Mouse (Mus musculus) limb, embryonic 14.5 days (tissue): ENCODE results near the gene Mrvi1. TPM values are rescaled to one million over a fixed set of nuclear protein-coding genes. Genes with fewer than 3 reads are reported as not detected.

ENCODE experiments used
- ATAC-seq: fragments of 200-750 bp; cut with Nextera tagmentation; 2 replicates; pipeline ENCODE4 v1.8.0; 2017; ENCODE audit warnings: low read depth, moderate number of reproducible peaks, moderate TSS enrichment; ENCODE audit not compliant: low FRiP score
- DNase-seq: peaks from one replicate; pipeline ENCODE4 v3.0.0-alpha.2; 2015; ENCODE audit warnings: low spot score
- H3K27ac ChIP-seq: fragments of 300-500 bp; sonication (generic); replicated peaks from 2 replicates; pipeline ENCODE4 v1.5.1; 2014; ENCODE audit warnings: low read depth, mild to moderate bottlenecking, low read length, moderate library complexity, mixed read lengths
- H3K27me3 ChIP-seq: fragments of 300-500 bp; sonication (generic); 2 replicates; pipeline ENCODE4 v1.6.1; 2014; ENCODE audit warnings: low read length, mixed read lengths; ENCODE audit not compliant: control insufficient read depth, insufficient read depth
- H3K36me3 ChIP-seq: fragments of 300-500 bp; sonication (generic); 2 replicates; pipeline ENCODE4 v1.6.1; 2014; ENCODE audit warnings: mild to moderate bottlenecking, low read length, moderate library complexity, mixed read lengths; ENCODE audit not compliant: control insufficient read depth, insufficient read depth
- H3K4me1 ChIP-seq: fragments of 300-500 bp; sonication (generic); 2 replicates; pipeline ENCODE4 v1.6.1; 2014; ENCODE audit warnings: antibody characterized with exemption, low read length, mixed read lengths; ENCODE audit not compliant: control insufficient read depth, insufficient read depth
- H3K4me2 ChIP-seq: fragments of 300-500 bp; sonication (generic); replicated peaks from 2 replicates; pipeline ENCODE4 v1.6.1; 2014; ENCODE audit warnings: low read depth, mild to moderate bottlenecking, low read length, moderate library complexity; ENCODE audit not compliant: severe bottlenecking
- H3K4me3 ChIP-seq: fragments of 300-500 bp; sonication (generic); replicated peaks from 2 replicates; pipeline ENCODE4 v1.5.1; 2014; ENCODE audit warnings: low read length
- H3K9ac ChIP-seq: fragments of 300-500 bp; sonication (generic); 2 replicates; pipeline ENCODE4 v1.6.1; 2014; ENCODE audit warnings: mild to moderate bottlenecking, low read depth, low read length, moderate library complexity; ENCODE audit not compliant: severe bottlenecking
- H3K9me3 ChIP-seq: fragments of 300-500 bp; sonication (generic); 2 replicates; pipeline ENCODE4 v1.6.1; 2016; ENCODE audit warnings: low read length; ENCODE audit not compliant: control insufficient read depth
- POLR2A ChIP-seq: fragments of 200-500 bp; IDR thresholded peaks from 2 replicates; pipeline ENCODE4 v1.8.0; 2012; ENCODE audit warnings: inconsistent platforms, mild to moderate bottlenecking, moderate library complexity, borderline replicate concordance; ENCODE audit not compliant: insufficient read depth, insufficient read length; ENCODE audit errors: extremely low read depth
- WGBS: fragments of 180-500 bp; shearing (Covaris S2); extraction: QIAGEN DNeasy Blood & Tissue Kit; methylation state at CpG from one replicate; pipeline ENCODE4 v1.1.7; 2014; 5-methylcytosine and 5-hydroxymethylcytosine counted together
- polyA plus RNA-seq, 2 experiments: library from polyadenylated mRNA; depleted of rRNA in 1 of 2; stranded (reverse) in 1 of 2; unstranded in 1 of 2; fragments of >200 nt; fragmentation: Nextera tagmentation in 1 of 2; extraction: Ambion mirVana in 1 of 2; gene quantifications; 2 replicates each; pipeline versions ENCODE4 v1.2.1 to v1.2.3; 2012 to 2014

Gene Mrvi1
- polyA plus RNA-seq, 2 experiments, result 1.0 to 1.2 TPM

GRCm38 (mm10) chr7:110894673-110895072 is 87.6 kb downstream of the Mrvi1 start:
- Histone ChIP-seq H3K9me3 (no peaks in the 10 kb centered on the region), H3K27ac (no peak overlapping the region), H3K4me1 (no peaks in the 10 kb centered on the region), H3K4me2 (no peak overlapping the region), H3K36me3 (no peaks in the 10 kb centered on the region), H3K27me3 (no peaks in the 10 kb centered on the region), H3K9ac (no peak overlapping the region), H3K4me3 (no peak overlapping the region)
- no peak for TF ChIP-seq POLR2A
- no peak for DNase-seq
- 88% methylated on average over 9 of the region's 9 CpGs for WGBS
- no peak for ATAC-seq

- Histone ChIP-seq H3K27me3 (no peaks in the 10 kb centered on the region), H3K4me3 (no peak overlapping the region), H3K9me3 (no peaks in the 10 kb centered on the region), H3K4me2 (no peak overlapping the region), H3K4me1 (no peaks in the 10 kb centered on the region), H3K9ac (no peak overlapping the region), H3K27ac (no peak overlapping the region), H3K36me3 (no peaks in the 10 kb centered on the region)
- DNase-seq, result no peak
- 74% methylated on average over 10 of the region's 10 CpGs for WGBS
- TF ChIP-seq POLR2A, result no peak
- no peak for ATAC-seq
Measured at GRCm38 (mm10) chr7:110893943-110894610, 88.2 kb downstream of the Mrvi1 start.

- WGBS, result 75% methylated on average over 9 of the region's 9 CpGs
- H3K9me3 ChIP-seq, result no peaks in the 10 kb centered on the region
- H3K4me1 ChIP-seq, result no peaks in the 10 kb centered on the region
- ATAC-seq (no peak), DNase-seq (no peak)
- H3K4me2 ChIP-seq, result no peak overlapping the region
- H3K36me3 ChIP-seq, result no peaks in the 10 kb centered on the region
- TF ChIP-seq POLR2A, result no peak
- no peaks in the 10 kb centered on the region for H3K27me3 ChIP-seq
- no peak overlapping the region for H3K4me3 ChIP-seq
- no peak overlapping the region for H3K27ac ChIP-seq
- H3K9ac ChIP-seq, result no peak overlapping the region
Measured at GRCm38 (mm10) chr7:110891501-110891986, 90.7 kb downstream of the Mrvi1 start.

DNA sequence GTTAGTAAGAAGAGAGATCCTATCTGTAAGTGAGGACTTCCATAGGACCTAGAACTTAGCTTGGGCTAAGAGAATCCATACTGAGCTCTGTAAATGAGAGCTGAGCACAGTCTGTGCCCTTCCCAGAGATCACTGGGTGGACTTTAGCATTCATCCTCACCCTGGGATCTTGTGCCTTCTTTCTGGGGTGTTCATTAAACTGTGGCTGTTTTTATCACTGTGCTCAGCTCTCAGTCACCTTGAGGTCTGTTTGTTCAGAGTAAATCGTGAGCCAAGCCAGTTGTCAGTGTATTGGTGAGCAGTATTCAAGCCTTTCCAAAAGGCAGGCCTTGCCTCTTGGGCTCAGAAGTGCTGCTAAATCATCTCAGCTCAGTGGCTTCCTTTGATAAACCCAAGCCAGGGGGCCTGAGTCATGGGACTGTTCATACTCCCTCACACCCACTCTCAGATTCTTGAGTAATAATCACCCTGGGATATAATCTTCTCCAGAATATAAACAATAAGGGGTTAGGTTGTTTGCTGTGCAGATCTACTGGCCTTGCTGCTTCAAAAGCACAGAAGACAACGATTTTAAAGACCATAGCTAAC is 100.4 kb downstream of the Mrvi1 start:
- Histone ChIP-seq H3K27ac (no peak overlapping the region), H3K4me3 (no peak overlapping the region), H3K36me3 (no peaks in the 10 kb centered on the region), H3K4me2 (no peak overlapping the region), H3K27me3 (no peaks in the 10 kb centered on the region), H3K4me1 (no peaks in the 10 kb centered on the region), H3K9ac (no peak overlapping the region), H3K9me3 (no peaks in the 10 kb centered on the region)
- DNase-seq (no peak), ATAC-seq (no peak)
- WGBS, result 66% methylated on average over 2 of the region's 2 CpGs
- TF ChIP-seq POLR2A, result no peak

GRCm38 (mm10) chr7:110878028-110878427 is 104.2 kb downstream of the Mrvi1 start:
- WGBS, result 83% methylated on average over 4 of the region's 4 CpGs
- H3K9me3 ChIP-seq, result no peaks in the 10 kb centered on the region
- no peaks in the 10 kb centered on the region for H3K36me3 ChIP-seq
- ATAC-seq, result no peak
- H3K27ac ChIP-seq, result no peak overlapping the region
- TF ChIP-seq POLR2A, result no peak
- no peak for DNase-seq
- H3K4me3 ChIP-seq, result no peak overlapping the region
- no peak overlapping the region for H3K4me2 ChIP-seq
- no peaks in the 10 kb centered on the region for H3K27me3 ChIP-seq
- no peaks in the 10 kb centered on the region for H3K4me1 ChIP-seq
- no peak overlapping the region for H3K9ac ChIP-seq

GRCm38 (mm10) chr7:110876965-110877364 is 105.3 kb downstream of the Mrvi1 start:
- Histone ChIP-seq H3K4me1 (no peaks in the 10 kb centered on the region), H3K4me3 (no peak overlapping the region), H3K27ac (no peak overlapping the region), H3K27me3 (no peaks in the 10 kb centered on the region), H3K36me3 (no peaks in the 10 kb centered on the region), H3K4me2 (no peak overlapping the region), H3K9me3 (no peaks in the 10 kb centered on the region), H3K9ac (no peak overlapping the region)
- 84% methylated on average over 4 of the region's 4 CpGs for WGBS
- DNase-seq (no peak), ATAC-seq (no peak)
- no peak for TF ChIP-seq POLR2A
